Mouse (Mus musculus) macrophage (primary cell): Measurements from ENCODE around the gene 5730480H06Rik. TPM values are rescaled to one million over a fixed set of nuclear protein-coding genes. Genes with fewer than 3 reads are reported as not detected.

Experiments
- H3K27ac ChIP-seq: fragments of 350-480 bp; formaldehyde crosslinking; 2 replicates; pipeline ENCODE4 v1.9.0; 2021
- H3K36me3 ChIP-seq: fragments of 350-480 bp; formaldehyde crosslinking; 2 replicates; pipeline ENCODE4 v1.9.0; 2021; ENCODE audit errors: inconsistent target
- H3K4me3 ChIP-seq: fragments of 350-480 bp; formaldehyde crosslinking; 2 replicates; pipeline ENCODE4 v1.9.0; 2021; ENCODE audit errors: inconsistent target
- H3K79me2 ChIP-seq: fragments of 350-480 bp; formaldehyde crosslinking; 2 replicates; pipeline ENCODE4 v1.9.0; 2021; ENCODE audit errors: inconsistent target
- WGBS: methylation state at CpG from one replicate; pipeline ENCODE4 v1.1.7; 2026; ENCODE audit warnings: inconsistent platforms; ENCODE audit not compliant: missing documents; 5-methylcytosine and 5-hydroxymethylcytosine counted together
- polyA plus RNA-seq: library from polyadenylated mRNA; stranded (reverse); fragments of 250-400 nt; gene quantifications from 3 replicates; pipeline ENCODE4 v1.2.4, GENCODE M21; 2018; ENCODE audit warnings: inconsistent platforms

5730480H06Rik gene
- polyA plus RNA-seq, 1 experiment from 2014 or later, result 4.3 TPM

DNA sequence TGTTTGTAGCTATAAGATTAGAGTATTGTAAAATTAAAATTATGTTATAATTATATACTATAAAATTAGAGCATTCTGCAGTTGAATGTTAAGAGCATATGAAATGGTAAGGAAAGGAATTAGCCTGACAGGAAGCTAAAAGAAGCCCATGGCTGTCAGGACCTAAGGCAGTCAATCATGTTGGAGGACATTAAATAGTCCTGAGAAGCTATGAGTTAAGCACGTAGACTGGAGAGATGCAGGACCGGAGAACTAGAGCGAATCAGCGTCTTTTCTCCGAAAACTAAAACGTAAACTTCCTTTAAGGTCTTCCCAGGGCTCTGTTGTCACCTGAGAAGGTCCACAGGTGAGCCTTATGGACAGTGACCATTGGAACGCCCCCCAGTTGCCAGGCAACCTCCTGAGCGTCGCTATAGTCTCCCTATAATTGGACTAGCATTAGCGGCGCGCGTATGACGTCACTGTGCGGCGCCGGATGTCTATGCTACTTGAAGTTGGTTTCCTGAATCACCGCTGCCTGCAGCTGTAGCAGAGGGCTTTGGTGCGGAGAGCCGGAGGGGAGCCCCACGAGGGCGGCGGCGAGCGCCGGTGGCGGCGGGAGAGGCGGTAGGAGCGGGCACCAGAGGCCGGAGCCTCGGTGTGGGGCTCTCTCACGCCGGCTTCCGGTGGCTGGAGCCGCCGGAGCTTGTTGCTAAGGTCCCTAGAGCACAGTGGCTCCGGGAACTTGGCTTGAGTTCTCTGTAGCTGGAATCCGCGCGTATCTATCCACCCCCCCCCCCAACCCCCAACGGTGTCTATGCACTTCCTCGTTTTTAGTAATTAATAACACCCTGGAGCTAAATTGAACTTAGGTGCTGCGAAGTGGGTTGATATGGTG, 44.4 kb downstream of the 5730480H06Rik start:
- Histone ChIP-seq H3K27ac (no peak overlapping the region), H3K79me2 (no peaks in the 10 kb centered on the region; the same call in 1 of the 2 replicates), H3K36me3 (peaks cover 8% of the 10 kb centered on the region; the same call in 1 of the 2 replicates), H3K4me3 (peak overlapping the region; percentile 61)
- WGBS, result under 1% methylated on average over 43 of the region's 44 CpGs

DNA sequence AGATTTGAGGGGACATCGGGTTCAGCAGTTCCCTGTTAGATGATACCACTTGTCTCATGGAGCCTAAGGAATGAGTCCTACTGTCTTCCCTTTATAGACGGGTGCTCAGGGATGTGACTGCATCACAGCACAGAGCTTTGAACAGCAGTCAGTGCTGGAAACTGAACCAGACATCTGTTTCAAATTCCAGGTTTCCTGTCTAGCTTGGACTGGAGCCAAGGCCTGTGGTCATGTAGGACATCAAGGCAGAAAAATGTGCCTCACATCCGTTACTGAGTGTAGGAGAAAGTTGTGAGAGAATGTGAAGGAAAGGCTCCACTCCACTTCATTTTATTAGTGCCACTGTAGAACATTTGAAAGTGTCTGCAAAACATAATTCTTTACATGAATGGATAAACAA, 74.7 kb downstream of the 5730480H06Rik start:
- 87% methylated on average over 3 of the region's 3 CpGs for WGBS

DNA sequence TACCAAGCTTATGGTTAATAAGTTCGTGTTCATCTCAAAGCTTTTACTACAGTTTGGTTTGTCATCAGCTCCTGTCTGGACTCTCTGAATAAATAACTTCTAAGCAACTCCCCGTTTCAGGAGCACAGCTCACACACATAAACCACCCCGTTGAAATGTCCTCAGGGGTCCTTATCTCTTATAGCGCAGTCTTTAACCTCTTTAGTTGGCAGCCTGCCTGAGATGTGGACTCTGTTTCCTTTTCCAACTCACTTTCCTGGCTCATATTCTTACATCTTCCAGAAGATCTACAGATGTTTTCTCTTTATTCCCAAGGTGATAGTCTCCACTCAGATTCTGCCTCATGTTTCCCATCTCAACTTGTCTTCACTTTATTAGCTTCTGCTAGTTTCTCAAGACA, 80.5 kb downstream of the 5730480H06Rik start:
- H3K4me3 ChIP-seq, result no peak overlapping the region
- 80% methylated on average over 4 of the region's 4 CpGs for WGBS
- no peak overlapping the region for H3K27ac ChIP-seq

More for the DNA sequence above, 74.7 kb downstream of the 5730480H06Rik start:
- no peaks in the 10 kb centered on the region for H3K36me3 ChIP-seq
- H3K27ac ChIP-seq, result no peak overlapping the region
- no peaks in the 10 kb centered on the region for H3K79me2 ChIP-seq
- no peak overlapping the region for H3K4me3 ChIP-seq

DNA sequence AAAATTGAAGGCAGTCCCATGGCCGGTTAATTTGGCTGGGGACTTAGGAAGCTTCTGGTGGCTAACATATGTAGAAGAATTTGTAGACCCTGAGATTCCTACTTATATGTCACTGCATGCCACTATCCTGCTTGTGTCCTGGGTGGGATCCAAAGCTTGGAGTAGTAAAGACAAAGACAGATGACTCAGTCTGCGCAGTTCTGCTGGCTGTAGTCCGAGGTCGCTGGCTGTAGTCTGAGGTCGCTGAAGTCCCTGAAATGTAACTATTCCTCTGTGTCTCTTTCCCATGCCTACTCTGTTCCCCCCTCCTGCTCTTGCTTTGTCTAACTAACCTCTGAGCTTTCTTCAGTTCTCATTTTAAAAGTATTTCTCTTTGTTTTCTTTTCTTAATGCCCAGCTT, 82.6 kb downstream of the 5730480H06Rik start:
- H3K27ac ChIP-seq, result no peak overlapping the region
- H3K36me3 ChIP-seq, result no peaks in the 10 kb centered on the region
- WGBS, result 93% methylated on average over 5 of the region's 5 CpGs
- no peak overlapping the region for H3K4me3 ChIP-seq
- H3K79me2 ChIP-seq, result no peaks in the 10 kb centered on the region

More for the DNA sequence above, 80.5 kb downstream of the 5730480H06Rik start:
- no peaks in the 10 kb centered on the region for H3K36me3 ChIP-seq
- no peaks in the 10 kb centered on the region for H3K79me2 ChIP-seq

DNA sequence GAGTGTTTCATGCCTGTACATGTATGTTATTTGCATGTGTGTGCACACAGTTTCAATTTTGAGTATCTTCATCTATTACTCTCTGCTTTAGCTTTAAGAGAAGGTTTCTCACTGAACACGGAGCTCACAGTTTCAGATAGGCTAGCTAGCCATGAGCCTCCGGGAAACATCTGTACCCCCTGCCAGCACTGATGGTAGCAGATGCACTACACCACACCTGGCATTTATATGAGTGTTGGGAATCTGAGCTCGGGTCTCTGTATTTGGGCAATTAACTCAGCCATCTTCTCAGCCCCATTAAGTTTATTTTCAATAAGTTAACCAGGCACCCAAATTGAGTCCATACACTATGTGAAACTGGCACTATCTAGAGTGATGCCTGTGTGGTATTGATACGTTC, 83.7 kb downstream of the 5730480H06Rik start:
- no peaks in the 10 kb centered on the region for H3K36me3 ChIP-seq
- no peak overlapping the region for H3K27ac ChIP-seq
- H3K4me3 ChIP-seq, result no peak overlapping the region
- 98% methylated on average over 4 of the region's 4 CpGs for WGBS
- H3K79me2 ChIP-seq, result no peaks in the 10 kb centered on the region

DNA sequence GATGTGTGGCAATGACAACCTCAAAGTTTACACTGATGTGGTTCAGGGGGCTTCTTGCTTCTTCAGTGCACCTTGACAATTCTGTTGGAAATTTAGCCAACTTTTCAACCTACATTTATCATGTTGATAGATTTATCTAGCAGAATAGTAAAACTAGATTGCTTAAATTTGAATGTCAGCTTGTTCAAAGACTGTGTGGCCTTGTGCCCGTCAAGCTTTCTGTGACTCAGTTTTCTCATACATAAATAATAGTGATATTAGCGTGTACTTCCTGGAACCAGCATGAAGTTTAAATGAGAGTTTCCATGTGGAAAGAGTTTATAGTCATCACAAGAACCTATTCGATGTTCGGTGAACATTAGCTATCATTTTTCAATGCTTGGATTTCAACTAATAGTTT, 84.5 kb downstream of the 5730480H06Rik start:
- WGBS, result 94% methylated on average over 4 of the region's 4 CpGs
- H3K36me3 ChIP-seq, result no peaks in the 10 kb centered on the region
- no peaks in the 10 kb centered on the region for H3K79me2 ChIP-seq
- no peak overlapping the region for H3K4me3 ChIP-seq
- H3K27ac ChIP-seq, result no peak overlapping the region

DNA sequence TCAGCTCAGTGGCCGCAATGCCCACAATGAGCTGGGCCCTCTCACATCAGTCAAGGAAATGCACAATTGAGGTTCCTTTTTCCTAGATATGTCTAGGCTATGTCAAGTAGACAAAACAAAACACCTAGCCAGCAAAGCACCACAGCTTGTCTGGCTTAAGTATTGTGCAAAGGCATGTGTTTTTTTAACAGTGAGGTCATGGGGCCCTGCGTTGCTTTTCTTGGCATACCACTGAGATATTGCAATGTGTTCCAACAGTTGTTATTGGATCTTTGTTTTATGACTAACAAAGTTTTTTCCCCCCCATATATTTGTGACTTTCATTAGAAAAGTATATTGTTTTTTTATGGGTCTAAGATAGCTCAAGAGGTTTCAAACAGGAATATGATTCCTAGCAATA, 92.0 kb downstream of the 5730480H06Rik start:
- Histone ChIP-seq H3K36me3 (no peaks in the 10 kb centered on the region), H3K4me3 (no peak overlapping the region), H3K79me2 (no peaks in the 10 kb centered on the region), H3K27ac (no peak overlapping the region)
- 100% methylated on average over 2 of the region's 2 CpGs for WGBS

DNA sequence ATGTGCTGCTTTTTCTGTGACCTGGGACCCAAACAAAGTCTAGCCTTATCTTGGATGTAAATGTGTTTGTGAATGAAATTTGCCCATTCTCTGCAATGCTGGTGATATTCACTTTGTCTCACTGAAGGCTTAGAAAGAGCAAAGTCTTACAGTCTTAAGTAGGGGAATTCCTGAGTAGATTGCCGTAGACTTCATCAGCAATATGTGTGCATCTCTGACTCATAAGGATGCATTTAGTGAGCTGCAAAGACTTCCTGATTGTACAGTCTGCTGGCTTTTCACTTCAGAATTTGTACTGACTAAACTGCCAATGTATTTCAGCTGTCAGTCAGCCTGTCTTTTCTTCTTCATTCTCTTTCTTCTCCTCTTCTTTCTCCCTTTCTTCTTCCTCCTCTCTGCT, 94.2 kb downstream of the 5730480H06Rik start:
- WGBS, result 79% methylated on average over 1 of the region's 1 CpGs
- Histone ChIP-seq H3K36me3 (no peaks in the 10 kb centered on the region), H3K4me3 (no peak overlapping the region), H3K27ac (no peak overlapping the region), H3K79me2 (no peaks in the 10 kb centered on the region)

DNA sequence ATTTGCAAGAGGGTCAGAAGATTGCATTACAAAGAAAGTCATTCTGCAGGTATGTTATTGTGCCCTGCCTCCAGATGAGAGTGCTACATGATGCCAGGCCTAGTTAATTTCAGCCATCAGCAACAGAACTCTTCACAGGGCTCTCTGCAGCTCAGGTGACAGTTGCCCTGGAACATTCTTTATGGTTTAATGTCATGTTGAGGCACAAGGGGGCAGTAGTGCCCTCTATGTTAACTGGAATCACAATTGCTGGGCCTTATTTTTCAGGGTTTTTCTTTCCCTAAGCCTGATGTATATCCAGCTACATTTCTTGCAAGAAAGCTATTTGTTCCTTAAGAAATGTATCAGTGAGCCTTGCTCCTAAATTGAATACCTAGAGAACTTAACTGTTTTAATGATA, 102.7 kb downstream of the 5730480H06Rik start:
- no peaks in the 10 kb centered on the region for H3K79me2 ChIP-seq
- H3K36me3 ChIP-seq, result no peaks in the 10 kb centered on the region
- H3K4me3 ChIP-seq, result no peak overlapping the region
- no peak overlapping the region for H3K27ac ChIP-seq

DNA sequence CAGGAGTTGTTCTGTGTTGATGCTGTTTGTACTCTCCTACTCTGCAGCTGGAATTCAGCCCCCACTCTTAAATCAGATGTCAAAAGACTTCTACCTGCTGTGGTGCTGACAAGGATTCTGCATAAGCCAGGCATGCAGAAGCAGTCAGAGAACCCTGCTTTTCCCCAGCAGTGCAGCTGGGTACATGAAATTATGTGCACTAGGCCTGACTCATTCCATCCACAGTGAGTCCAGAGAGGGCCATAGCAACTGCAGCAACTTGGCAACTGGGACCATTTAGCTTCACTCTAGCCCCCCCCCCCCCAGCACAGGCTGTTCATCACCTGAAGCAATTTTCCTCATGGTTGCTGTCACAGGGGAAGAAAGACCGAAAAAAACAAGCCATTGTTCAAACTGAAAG, 121.1 kb downstream of the 5730480H06Rik start:
- 90% methylated on average over 1 of the region's 1 CpGs for WGBS
- Histone ChIP-seq H3K4me3 (no peak overlapping the region), H3K27ac (no peak overlapping the region), H3K79me2 (no peaks in the 10 kb centered on the region), H3K36me3 (no peaks in the 10 kb centered on the region)

DNA sequence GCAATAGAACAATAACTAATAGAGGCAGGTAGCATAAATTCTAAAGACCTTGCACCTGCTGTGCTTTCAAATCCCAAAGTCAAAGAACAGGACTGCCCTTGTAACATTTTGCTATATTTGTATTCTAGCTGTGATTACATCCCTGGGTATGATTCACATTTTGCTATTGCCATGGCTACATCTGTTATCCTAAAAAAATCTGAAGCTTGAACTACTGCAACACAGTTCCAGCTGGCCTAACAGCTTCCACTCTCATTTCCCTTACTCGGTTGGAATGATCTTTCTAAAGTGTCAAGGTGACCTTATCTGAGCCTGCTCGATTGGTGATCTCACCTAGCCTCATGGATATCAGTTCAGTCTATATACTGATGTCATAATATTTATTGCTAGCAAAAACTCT, 132.5 kb downstream of the 5730480H06Rik start:
- Histone ChIP-seq H3K36me3 (no peaks in the 10 kb centered on the region), H3K27ac (no peak overlapping the region), H3K79me2 (no peaks in the 10 kb centered on the region), H3K4me3 (no peak overlapping the region)
- WGBS, result 81% methylated on average over 2 of the region's 2 CpGs
